Mouse (Mus musculus): ENCODE results near the gene Slc31a1.

Slc31a1 gene

DNA sequence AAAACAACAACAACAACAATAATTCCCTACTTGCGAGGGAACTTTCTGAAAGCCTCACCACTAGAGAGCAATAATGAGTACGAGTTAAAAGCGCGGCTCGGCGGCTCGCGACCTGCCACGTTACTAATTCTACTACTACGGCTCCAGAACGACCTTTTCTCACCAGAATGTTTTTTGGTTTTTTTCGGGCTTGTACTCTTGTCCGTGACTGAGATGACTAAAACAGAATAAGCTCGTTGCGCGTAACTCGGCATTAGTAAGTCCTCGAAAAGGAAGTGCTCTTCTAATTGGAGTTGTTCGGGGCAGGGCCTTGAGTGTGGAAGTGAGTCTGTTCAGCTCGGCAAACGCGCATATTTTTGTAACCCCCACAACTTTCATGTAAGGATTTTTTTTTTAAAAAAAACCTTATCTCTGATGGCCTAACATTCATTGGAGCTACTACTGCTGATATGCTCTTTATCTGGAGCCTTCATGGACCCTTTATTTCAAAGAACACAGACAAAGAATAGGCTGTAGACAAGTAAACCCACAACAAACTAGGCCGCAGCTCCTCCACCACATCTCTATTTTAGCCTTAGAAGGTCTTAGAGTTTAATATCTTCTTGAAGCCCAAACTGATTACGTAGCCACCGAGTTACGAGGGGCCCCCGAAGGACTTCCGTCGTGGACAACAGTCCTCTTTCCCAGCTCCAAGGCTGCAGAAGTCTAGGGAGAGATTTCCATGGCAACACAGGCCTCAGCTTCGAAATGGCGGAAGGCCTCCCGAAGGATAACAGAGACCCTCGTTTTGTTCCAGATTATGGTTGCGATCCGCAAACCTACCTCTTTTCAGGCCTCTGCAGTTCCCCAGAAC is 47.4 kb downstream of the Slc31a1 start:
- DNase-seq (ENCODE audit: low spot score): peak; percentile 44

DNA sequence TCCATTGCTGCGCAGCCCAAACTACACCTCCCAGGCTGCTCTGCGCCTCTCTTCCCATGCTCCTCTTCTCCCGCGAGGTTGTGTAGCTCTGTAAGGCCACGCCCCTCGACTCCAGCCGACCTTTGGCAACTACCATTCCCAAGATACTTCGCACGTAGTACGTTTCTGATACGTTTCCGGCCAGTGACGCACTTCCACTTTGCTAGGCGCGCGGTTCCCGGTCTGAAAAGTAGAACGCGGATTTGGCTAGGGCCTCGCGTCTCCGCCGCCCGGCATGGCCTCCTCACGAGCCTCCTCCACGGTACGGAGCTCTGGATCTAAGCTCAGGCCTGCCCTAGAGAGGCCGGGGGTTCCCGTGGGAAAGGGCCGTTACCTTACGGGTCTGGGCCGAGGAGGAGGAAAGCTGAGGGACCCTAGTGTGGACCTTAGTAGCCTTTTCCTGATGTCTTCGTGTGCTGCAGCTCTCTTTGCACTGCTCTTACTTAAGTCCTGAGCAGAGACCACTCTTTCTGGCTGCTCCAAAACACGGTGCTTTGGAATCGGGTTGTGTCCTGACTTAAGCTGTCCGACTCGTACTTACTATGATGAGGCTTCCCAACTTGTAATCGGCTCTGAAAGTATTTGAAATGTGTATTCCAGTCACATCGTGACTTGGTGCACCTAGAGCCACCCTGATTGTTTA is 48.2 kb downstream of the Slc31a1 start, which contains the start of the genes Cdc26 and Prpf4:
TSS of gene Cdc26 (minus strand) at position 42 of the 682 bp plus-strand sequence.
TSS of gene Prpf4 (plus strand) at position 197 of the 682 bp plus-strand sequence.
- peak; percentile 88 for DNase-seq (ENCODE audit: low spot score)

GRCm38 (mm10) chr4:62409615-62410014 is 49.1 kb downstream of the Slc31a1 start:
- DNase-seq (ENCODE audit: low spot score): no peak

GRCm38 (mm10) chr4:62410325-62410724 is 49.8 kb downstream of the Slc31a1 start:
- DNase-seq (ENCODE audit: low spot score): no peak

DNA sequence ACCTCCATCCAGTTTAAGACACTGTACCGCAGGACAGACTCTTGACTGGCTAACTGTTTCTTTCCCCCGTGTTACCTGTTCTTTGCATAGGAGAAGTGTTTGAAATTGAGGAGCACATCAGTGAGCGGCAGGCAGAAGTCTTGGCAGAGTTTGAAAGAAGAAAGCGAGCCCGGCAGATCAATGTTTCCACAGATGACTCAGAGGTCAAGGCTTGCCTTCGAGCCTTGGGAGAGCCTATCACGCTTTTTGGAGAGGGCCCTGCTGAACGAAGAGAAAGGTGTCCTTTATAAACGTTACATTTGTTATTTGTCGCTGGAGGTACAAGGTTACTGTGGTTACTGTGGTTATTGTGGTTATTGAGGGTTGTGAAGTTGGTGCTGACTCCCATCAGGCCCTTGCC is 51.1 kb downstream of the Slc31a1 start:
- DNase-seq (ENCODE audit: low spot score): no peak

GRCm38 (mm10) chr4:62418448-62418847 is 57.9 kb downstream of the Slc31a1 start:
- DNase-seq (ENCODE audit: low spot score): no peak

- no peak for DNase-seq (ENCODE audit: low spot score)
Measured at GRCm38 (mm10) chr4:62419091-62419490, 58.6 kb downstream of the Slc31a1 start.

DNA sequence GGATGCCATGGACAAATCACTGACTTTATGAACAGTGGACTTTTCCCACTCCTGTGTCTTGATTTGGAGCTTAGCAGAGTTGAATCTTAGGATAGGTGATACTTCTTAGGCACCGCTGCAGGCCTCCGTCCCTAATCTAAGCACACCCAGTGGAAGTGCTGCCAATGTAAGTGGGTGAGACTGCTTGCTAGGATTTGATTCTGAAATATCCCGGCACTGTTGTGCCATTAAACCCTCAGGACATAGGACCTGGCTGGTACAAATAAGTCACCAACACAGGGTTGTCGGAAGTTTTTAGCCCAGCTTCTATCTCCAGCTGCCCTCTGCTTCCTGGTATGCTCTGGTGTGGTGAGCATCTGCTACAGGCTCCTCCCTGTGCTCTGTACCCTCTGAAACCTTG is 65.4 kb downstream of the Slc31a1 start:
- no peak for DNase-seq (ENCODE audit: low spot score)

DNA sequence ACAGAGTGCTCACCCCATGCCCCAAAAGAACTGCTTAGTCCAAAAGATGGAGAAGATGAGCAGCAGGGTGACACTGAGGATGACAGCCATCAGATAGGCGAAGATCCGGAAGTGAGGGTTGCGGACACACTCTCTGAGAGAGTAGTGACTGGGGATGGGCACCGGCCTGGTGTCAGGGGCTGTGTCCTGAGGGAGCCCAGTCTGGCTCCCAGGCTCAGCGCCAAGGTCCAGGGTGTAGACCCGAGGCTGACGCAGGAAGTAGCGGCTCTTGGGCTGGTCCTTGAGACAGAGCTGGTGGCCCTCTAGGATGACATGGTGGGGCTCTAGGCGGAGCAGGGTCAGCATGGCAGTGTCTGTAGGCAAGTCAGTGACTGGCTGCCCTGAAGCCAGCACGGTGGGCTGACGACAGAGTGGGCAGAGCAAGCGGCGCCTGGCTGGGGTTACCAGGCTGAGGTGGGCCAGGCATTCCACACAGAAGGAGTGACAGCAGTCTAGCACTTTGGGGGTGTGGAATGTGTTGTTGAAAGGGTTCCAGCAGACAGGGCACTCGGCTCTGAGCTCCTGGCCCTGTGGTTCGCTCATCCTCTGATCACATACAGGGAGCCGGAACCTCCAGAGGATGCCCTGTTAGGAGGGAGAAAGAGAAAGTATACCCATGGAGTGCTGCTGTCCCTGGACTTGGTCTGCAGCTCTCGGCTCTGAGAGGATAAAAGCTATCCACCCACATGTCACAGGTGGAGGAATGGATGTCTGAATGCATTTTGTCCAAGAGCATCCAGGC is 67.6 kb downstream of the Slc31a1 start:
- no peak for DNase-seq (ENCODE audit: low spot score)

DNA sequence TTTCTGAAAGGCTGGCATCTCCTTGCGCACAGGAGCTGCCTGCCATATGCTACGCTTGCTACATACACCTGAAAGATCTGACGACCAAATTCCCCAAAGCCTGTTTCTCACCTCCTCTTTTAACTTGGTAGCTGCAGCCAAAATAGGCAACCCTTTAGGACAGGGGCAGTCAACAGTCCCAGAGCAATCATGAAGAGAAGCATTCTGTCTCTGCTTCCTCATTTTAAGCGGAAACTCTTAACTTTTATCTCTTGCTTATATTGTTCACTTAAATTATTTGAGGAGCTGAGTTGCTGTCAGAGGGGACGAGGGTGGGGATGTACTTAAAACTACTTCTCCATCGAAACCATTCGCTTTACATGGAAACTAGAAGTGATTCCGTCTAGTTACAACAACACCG is 69.1 kb downstream of the Slc31a1 start:
- no peak for DNase-seq (ENCODE audit: low spot score)

DNA sequence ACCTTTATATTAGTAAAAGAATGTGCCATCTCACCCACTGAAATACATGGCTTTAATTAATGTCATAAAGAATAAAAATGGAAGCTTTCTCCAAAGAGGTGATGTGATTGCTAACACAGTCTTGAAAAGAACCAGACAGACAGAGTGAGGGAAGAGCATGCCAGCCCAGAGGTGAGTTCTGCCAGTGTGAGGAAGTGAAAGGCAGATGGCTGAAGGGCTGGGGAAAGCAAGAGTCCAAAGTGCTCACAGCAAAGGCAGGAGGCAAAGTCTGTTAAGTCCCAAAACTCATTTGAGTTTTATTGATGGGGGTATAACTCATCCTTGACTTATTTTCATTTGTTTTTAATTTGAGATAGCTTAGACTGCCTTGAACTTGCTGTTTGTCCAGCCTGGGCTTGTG is 70.2 kb downstream of the Slc31a1 start:
- no peak for DNase-seq (ENCODE audit: low spot score)

GRCm38 (mm10) chr4:62431522-62431921 is 71.0 kb downstream of the Slc31a1 start:
- DNase-seq (ENCODE audit: low spot score): no peak

DNA sequence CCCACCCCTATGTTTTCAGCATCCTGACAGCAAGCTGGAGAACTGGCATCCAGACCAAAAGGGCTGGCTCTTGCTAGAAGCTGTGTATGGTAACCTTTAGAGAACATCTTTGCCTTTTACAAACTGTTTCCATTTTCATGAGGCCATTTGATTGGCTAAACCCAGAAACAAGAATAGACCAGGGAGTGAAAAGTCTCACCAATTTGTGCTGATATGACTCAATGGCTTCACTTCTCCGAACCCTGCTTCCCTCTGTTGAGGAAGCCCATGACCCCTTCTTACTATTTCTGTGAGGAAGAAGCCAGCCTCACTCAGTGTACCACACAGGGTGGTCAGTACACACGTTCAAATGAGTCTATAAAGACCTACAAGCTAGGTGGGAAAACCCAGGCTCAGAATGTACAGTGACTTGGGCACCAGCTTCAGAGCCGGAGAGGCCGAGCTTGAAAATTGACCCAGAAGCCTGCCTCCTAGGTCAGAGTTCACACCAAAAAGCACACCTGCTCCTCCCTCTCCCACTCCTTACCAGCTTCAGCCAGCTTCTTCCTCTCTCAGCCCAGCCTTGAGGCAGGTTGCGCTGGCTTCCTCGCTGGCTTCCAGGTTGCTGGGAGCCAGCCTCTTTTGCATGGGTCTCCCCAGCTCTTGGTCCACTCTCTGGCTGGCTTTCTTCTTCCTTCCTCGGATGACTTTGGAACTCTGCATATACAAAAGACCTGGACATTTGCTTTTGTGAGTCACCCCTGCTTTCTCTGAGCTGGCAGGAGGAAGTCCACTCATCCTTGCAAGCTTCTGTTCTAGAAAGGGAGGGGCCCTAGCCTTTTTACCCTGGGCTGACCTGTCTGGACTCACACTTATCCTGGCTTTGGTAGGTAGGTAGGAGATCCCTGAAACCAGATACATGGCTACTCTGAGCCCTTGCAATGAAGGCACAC is 73.7 kb downstream of the Slc31a1 start:
- no peak for DNase-seq (ENCODE audit: low spot score)

DNA sequence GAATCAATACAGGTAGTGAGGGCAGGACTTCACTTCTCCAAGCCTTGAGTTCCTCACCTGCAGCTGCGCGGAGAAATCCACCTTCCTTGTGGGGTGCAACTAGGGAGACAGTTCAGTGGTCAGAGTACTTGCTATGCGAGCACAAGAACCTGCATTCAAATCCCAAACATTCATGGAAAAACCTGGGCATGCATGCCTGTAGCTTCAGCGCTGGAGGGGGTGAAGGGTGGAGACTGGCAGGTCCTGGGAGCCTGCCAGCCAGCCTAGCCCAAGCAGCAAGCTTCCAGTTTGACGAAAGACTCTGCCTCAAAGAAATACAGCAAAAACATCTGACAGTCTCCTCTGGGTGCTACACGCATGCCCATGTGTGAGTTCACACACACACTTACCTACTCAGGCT is 74.6 kb downstream of the Slc31a1 start, which contains the start of gene Rnf183:
TSS of gene Rnf183 (minus strand) at position 172 of the 400 bp plus-strand sequence.
- no peak for DNase-seq (ENCODE audit: low spot score)

- DNase-seq (ENCODE audit: low spot score): no peak
Measured at GRCm38 (mm10) chr4:62437256-62437778, 76.8 kb downstream of the Slc31a1 start.

DNA sequence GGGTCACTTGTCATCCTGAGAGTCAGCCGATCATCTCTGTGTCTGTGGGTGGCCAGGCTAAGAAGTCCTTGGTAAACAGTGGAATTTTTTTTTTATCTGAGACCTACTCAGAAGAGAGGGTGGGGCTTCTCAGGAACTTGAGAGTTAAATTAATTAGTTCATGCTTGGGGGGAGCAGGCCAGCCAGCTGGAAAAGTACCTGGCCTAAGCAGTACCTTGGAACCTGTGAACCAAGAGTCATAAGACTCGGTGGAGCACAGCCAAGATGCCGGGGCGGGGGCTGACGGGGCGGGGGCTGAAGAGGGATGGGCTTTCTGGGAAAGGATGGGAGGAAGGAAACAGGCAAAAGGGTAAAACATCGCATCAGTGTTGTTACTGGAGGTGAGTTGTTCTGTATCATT is 77.3 kb downstream of the Slc31a1 start:
- no peak for DNase-seq (ENCODE audit: low spot score)

DNA sequence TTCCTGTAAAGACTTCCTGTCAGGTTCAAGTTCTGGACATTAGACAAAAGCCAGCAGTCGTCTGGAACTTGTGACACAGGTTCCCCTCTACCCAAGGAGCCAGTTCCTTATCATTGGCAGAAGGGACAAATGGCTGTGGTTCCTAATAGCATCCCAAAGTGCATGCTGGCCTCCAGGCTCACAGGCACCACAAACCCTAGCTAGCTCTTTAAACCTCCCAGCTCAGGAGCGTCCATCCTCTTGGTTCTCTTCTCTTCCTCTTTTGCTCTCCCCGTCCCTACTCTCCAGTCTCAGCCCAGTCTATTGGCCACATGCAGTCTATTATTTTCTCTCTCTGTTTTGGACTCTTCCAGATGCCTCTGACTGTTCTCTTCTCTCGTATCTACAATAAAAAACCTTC is 79.3 kb downstream of the Slc31a1 start:
- DNase-seq (ENCODE audit: low spot score): no peak

- no peak for DNase-seq (ENCODE audit: low spot score)
Measured at GRCm38 (mm10) chr4:62440544-62440943, 80.0 kb downstream of the Slc31a1 start.

DNA sequence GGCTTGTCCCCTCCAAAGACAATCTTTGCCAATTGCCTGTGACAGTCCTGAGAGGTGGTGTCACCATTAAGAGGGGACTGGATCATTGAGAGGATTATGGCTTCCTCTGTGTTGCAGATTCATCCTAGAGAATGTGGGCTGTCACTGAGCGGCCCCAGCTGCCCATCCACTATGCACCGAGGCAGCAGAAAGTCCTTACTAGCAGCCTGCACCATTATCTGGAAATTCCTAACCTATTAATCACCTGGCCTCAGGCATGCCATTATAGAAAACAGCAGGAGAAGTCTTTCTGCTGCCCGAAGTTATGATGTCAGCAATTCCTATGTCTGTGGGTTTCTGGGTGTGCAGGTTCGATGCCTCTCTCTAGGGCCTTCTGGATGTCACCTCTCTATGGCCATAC is 80.5 kb downstream of the Slc31a1 start:
- no peak for DNase-seq (ENCODE audit: low spot score)
